12 mouse cellular contexts compared by ENCODE assay signal in the genomic region with DNA sequence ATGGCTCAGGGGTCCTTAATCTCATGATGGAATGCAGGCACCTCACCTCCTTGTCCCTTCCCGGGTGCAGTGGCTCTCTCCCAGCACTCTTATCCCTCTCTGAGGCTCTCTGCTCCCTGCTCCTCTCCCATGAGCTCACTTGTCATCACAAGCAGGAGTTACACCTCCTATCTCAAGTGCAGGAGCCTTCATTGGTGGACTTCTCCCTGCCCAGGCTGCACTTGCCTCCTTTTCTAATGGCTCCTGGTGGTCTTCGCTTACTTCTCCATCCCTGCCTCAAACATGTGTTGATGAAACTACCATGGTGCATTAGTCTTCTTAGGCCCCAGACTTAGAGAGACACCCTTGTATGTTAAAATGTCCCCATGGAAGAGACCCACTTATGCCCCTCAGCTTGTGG. TPM values are rescaled to one million over a fixed set of nuclear protein-coding genes. Genes with fewer than 3 reads are reported as not detected.
A peak's percentile ranks its signal among the peaks of the same experiment; 100 is the strongest.
DNase-seq lines count a peak whose midpoint lies in the region; ATAC-seq and TF ChIP-seq lines count a peak whose summit lies in the region.
"Not testable (repeated sequence)": the region's sequence is repeated elsewhere in the genome, so short reads cannot be mapped to it uniquely, and the experiment has no call there.
"Had no signal": no experiment of that assay in that cellular context is flagged by ENCODE, and none has a peak within 500 bp of the region (broad histone marks: within the 10 kb centered on the region; RNA-seq: fewer than 3 reads in every experiment).

No protein-coding gene starts in this region.

- WGBS in heart, embryonic 10.5 days: 44% methylated on average over 2 of the region's 2 CpGs
- 57% methylated on average over 2 of the region's 2 CpGs for WGBS in kidney, adult 2 months

- not testable (repeated sequence) for H3K36me3 ChIP-seq in heart, embryonic 10.5 days; kidney, adult 2 months (ENCODE audit: control insufficient read depth, insufficient read depth, low read length)

- ATAC-seq in cerebellum, adult (ENCODE audit: insufficient number of reproducible peaks, low FRiP score, low TSS enrichment): peak; percentile 19; the same call in 1 of the 2 replicates
- ATAC-seq in frontal cortex, adult (ENCODE audit: low TSS enrichment): 0 out of 2 replicates have a peak, but pooled peaks have one; percentile 8

- H3K9me3 ChIP-seq in heart, embryonic 10.5 days: not testable (repeated sequence)

- not testable (repeated sequence) for TF ChIP-seq CTCF in kidney, adult 2 months (conservative IDR thresholded peaks at IDR 0.05; ENCODE audit: insufficient read depth, insufficient read length, low read depth, low read length)

- peak; percentile 2 for DNase-seq in cerebellum, adult 9-10 months
- peak; percentile 78 for DNase-seq in heart, adult 11 months
- peak; percentile 74 for DNase-seq in heart, embryonic 10.5 days (ENCODE audit: low spot score)
- not testable (repeated sequence) for DNase-seq in kidney, adult 2 months

- not testable (repeated sequence) for H3K27me3 ChIP-seq in heart, embryonic 10.5 days (ENCODE audit: insufficient read depth, poor library complexity, severe bottlenecking); kidney, adult 2 months (replicated peaks; ENCODE audit: control insufficient read depth, insufficient read depth, low read length)

- not testable (repeated sequence) for H3K4me3 ChIP-seq in heart, embryonic 10.5 days; kidney, adult 2 months (ENCODE audit: insufficient read depth, low read depth, low read length)

- not testable (repeated sequence) for H3K4me1 ChIP-seq in heart, embryonic 10.5 days; kidney, adult 2 months (ENCODE audit: control insufficient read depth, insufficient read depth, low read length)

- TF ChIP-seq POLR2A in kidney, adult 2 months (IDR thresholded peaks at IDR 0.05; ENCODE audit: low read depth, low read length): not testable (repeated sequence)

- not testable (repeated sequence) for H3K27ac ChIP-seq in heart, embryonic 10.5 days
- H3K27ac ChIP-seq in kidney, adult 2 months (ENCODE audit: insufficient read depth, low read depth, low read length): peak overlapping the region; percentile 64; the same call in 1 of the 2 replicates

RNA-seq across cellular contexts. Expression of gene Nat8f3, which starts 2.9 kb away (rescaled TPM):
- 0.20 and 0.33 TPM in 2 replicates for polyA plus RNA-seq in heart, embryonic 10.5 days (2016; fragmentation: Nextera tagmentation; extraction: Ambion mirVana)
- 43.5 and 54.4 TPM in 2 replicates for polyA plus RNA-seq in kidney, adult 2 months (2012; rRNA removed)
- polyA plus RNA-seq: activated CD4-positive, CD25-positive, alpha-beta regulatory T cell, adult 4 months; brain, embryonic 14.5 days; C2C12; G1E had no signal

RNA-seq across cellular contexts. Expression of gene Nat8f7, which starts 49.7 kb away (rescaled TPM):
- 0.09 TPM in 1 of 2 replicates, not detected in the other for polyA plus RNA-seq in heart, embryonic 10.5 days (2016; fragmentation: Nextera tagmentation; extraction: Ambion mirVana)
- 228 and 241 TPM in 2 replicates for polyA plus RNA-seq in kidney, adult 2 months (2012; rRNA removed)
- polyA plus RNA-seq: activated CD4-positive, CD25-positive, alpha-beta regulatory T cell, adult 4 months; brain, embryonic 14.5 days; C2C12; CD4-positive, CD25-positive, alpha-beta regulatory T cell, adult 4 months; G1E had no signal

RNA-seq across cellular contexts. Expression of gene Nat8f6, which starts 58.1 kb away (rescaled TPM):
- not detected in 2 replicates for polyA plus RNA-seq in heart, embryonic 10.5 days (2016; fragmentation: Nextera tagmentation; extraction: Ambion mirVana)
- polyA plus RNA-seq in kidney, adult 2 months (2012; rRNA removed): 214 and 260 TPM in 2 replicates
- polyA plus RNA-seq: activated CD4-positive, CD25-positive, alpha-beta regulatory T cell, adult 4 months; brain, embryonic 14.5 days; C2C12; CD4-positive, CD25-positive, alpha-beta regulatory T cell, adult 4 months; G1E had no signal

RNA-seq across cellular contexts. Expression of gene Nat8f5, which starts 58.1 kb away (rescaled TPM):
- polyA plus RNA-seq in heart, embryonic 10.5 days (2016; fragmentation: Nextera tagmentation; extraction: Ambion mirVana): not detected in 2 replicates
- 29.0 and 32.2 TPM in 2 replicates for polyA plus RNA-seq in kidney, adult 2 months (2012; rRNA removed)
- polyA plus RNA-seq: activated CD4-positive, CD25-positive, alpha-beta regulatory T cell, adult 4 months; brain, embryonic 14.5 days; C2C12; CD4-positive, CD25-positive, alpha-beta regulatory T cell, adult 4 months; G1E; Patski had no signal

Comparison
In these comparisons a context has a peak if more than half of its experiments do, and no peak if none do; other contexts are left out.
1. RNA of gene Nat8f3, which starts 2.9 kb away (polyA plus RNA-seq): 43.5 to 54.4 TPM in kidney, adult 2 months; 0.20 to 0.33 TPM in heart, embryonic 10.5 days; every median in the first group is over 10 times any median in the second.
2. RNA of gene Nat8f7, which starts 49.7 kb away (polyA plus RNA-seq): 228 to 241 TPM in kidney, adult 2 months; 0.09 TPM in heart, embryonic 10.5 days; every median in the first group is over 100 times any median in the second.
3. RNA of gene Nat8f6, which starts 58.1 kb away (polyA plus RNA-seq): 214 to 260 TPM in kidney, adult 2 months; not detected in heart, embryonic 10.5 days; every median in the first group is over 100 times any median in the second.